Mouse (Mus musculus): ENCODE measurements around the gene Hoxb4.

- TF ChIP-seq ELF1 (IDR thresholded peaks at IDR 0.05; ENCODE audit: low read depth, low read length): no peak
- no peak for TF ChIP-seq MAZ (IDR thresholded peaks at IDR 0.05; ENCODE audit: low read depth, low read length)
- no peak for TF ChIP-seq TBP (conservative IDR thresholded peaks at IDR 0.05; ENCODE audit: low read depth, low read length)
- TF ChIP-seq E2F4 (IDR thresholded peaks at IDR 0.05; ENCODE audit: insufficient replicate concordance, low read depth, low read length): no peak
- TF ChIP-seq CTCF (conservative IDR thresholded peaks at IDR 0.05 in 1 of 2, IDR thresholded peaks at IDR 0.05 in 1 of 2; ENCODE audit: low read depth in 2 of 2, low read length in 2 of 2): no peak
- no peak for TF ChIP-seq EP300 (IDR thresholded peaks at IDR 0.05; ENCODE audit: low read length)
Observed at GRCm38 (mm10) chr11:96338957-96339855, 21.1 kb downstream of the Hoxb4 start.
